In the genomic region with DNA sequence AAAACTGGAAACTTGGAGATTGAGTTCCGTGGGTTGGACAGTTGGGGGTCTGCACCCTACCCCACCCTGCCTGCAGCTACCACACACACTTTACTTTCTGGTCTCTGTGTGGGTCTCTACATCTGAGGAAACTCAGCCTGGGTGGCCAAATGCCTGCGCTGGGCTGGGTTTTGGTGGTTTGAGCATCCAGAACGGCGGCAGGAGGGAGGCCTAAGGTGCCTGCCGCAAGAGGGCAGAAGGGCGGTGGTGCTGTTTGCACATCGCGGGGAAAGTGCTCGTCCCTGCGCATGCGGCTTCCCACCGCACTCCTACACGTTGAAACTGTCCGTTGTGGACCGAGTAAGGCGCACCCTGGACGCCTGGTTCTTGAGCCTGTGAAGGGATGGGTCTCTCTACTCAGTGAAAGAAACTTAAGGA, we compare ENCODE assay signal across 8 mouse cellular contexts. TPM values are rescaled to one million over a fixed set of nuclear protein-coding genes. Genes with fewer than 3 reads are reported as not detected.
DNase-seq lines count a peak whose midpoint lies in the region; ATAC-seq lines count a peak whose summit lies in the region.

No protein-coding gene starts in this region.

- peak; percentile 48 for ATAC-seq in intestine, embryonic 14.5 days (replicated peaks; ENCODE audit: low FRiP score, low TSS enrichment, low read depth)
- ATAC-seq in megakaryocyte-erythroid progenitor cell, adult 5-6 weeks (replicated peaks; ENCODE audit: low FRiP score, low TSS enrichment, poor library complexity, severe bottlenecking), result peak; percentile 63; the same call in 1 of the 2 replicates

- no peaks in the 10 kb centered on the region for H3K9me3 ChIP-seq in intestine, embryonic 14.5 days (ENCODE audit: control insufficient read depth, low read length)

- H3K4me2 ChIP-seq in intestine, embryonic 14.5 days (ENCODE audit: low read length), result peak overlapping the region; percentile 62

- 1% methylated on average over 17 of the region's 17 CpGs for WGBS in intestine, embryonic 14.5 days

- intact Hi-C loops in gastrocnemius, postnatal 14 days (cut with DNase I; ENCODE audit: low total_unique reads), result loop anchor here (5.0 kb wide), 1 partner anchor 203 kb away; no protein-coding TSS in a partner anchor

- no peaks in the 10 kb centered on the region for H3K36me3 ChIP-seq in intestine, embryonic 14.5 days (ENCODE audit: control insufficient read depth, insufficient read depth, low read length)

- H3K9ac ChIP-seq in intestine, embryonic 14.5 days (ENCODE audit: low read length), result 0 out of 2 replicates have a peak overlapping the region, but pooled peaks have one; percentile 17

- DNase-seq in WW6 (ENCODE audit: low read depth, low spot score), result peak; percentile 97
- peak; percentile 60 to 80 for DNase-seq in cerebellum, postnatal 4 days (ENCODE audit: low spot score in 2 of 2)
- peak; percentile 90 for DNase-seq in gastrocnemius, postnatal 14 days
- DNase-seq in intestine, embryonic 14.5 days (ENCODE audit: low spot score), result peak; percentile 88
- DNase-seq in left cerebral cortex, adult 9 months (ENCODE audit: low spot score in 2 of 2), result peak; percentile 51 to 87
- peak; percentile 76 to 82 for DNase-seq in right cerebral cortex, postnatal 36 days (ENCODE audit: low spot score in 2 of 2)
- DNase-seq in yolk sac, embryonic 10.5 days (ENCODE audit: low spot score), result peak; percentile 76

- no peak overlapping the region for H3K27ac ChIP-seq in intestine, embryonic 14.5 days (ENCODE audit: low read depth)

- H3K4me1 ChIP-seq in intestine, embryonic 14.5 days (replicated peaks; ENCODE audit: control insufficient read depth, insufficient read depth, low read length), result peaks cover 9% of the 10 kb centered on the region

- H3K27me3 ChIP-seq in intestine, embryonic 14.5 days (replicated peaks; ENCODE audit: control insufficient read depth, insufficient read depth, low read length), result no peaks in the 10 kb centered on the region

- peak overlapping the region; percentile 34 for H3K4me3 ChIP-seq in intestine, embryonic 14.5 days (ENCODE audit: low read depth, low read length)

RNA-seq across cellular contexts. Expression of a gene that starts 32.8 kb away (rescaled TPM):
- 1 to 10 TPM; 7.0 to 9.9 TPM for total RNA-seq in gastrocnemius, postnatal 14 days (2021)
- 6.5 and 6.6 TPM in 2 replicates for polyA plus RNA-seq in intestine, embryonic 14.5 days (2014; fragmentation: Nextera tagmentation; extraction: Ambion mirVana)
- 2.2 and 2.4 TPM in 2 replicates for total RNA-seq in megakaryocyte-erythroid progenitor cell, adult 5-6 weeks (2014; fragmentation: Nextera tagmentation)
- total RNA-seq in megakaryocyte-erythroid progenitor cell, adult 5-6 weeks (2017), result 1.3 TPM in 1 of 2 replicates, not detected in the other

RNA-seq across cellular contexts. Expression of a gene that starts 40.8 kb away (rescaled TPM):
- total RNA-seq in gastrocnemius, postnatal 14 days (2021), result 10 to 100 TPM; 19.4 to 24.8 TPM
- polyA plus RNA-seq in intestine, embryonic 14.5 days (2014; fragmentation: Nextera tagmentation; extraction: Ambion mirVana), result 23.5 and 26.5 TPM in 2 replicates
- 2.2 TPM in 1 of 2 replicates, not detected in the other for total RNA-seq in megakaryocyte-erythroid progenitor cell, adult 5-6 weeks (2014; fragmentation: Nextera tagmentation)
- total RNA-seq in megakaryocyte-erythroid progenitor cell, adult 5-6 weeks (2017), result 0.38 and 4.1 TPM in 2 replicates
